Mouse (Mus musculus) brain, adult 2 months (tissue): ENCODE data around the gene Sf3b2.

Experiments
- DNase-seq: peaks from one replicate; pipeline ENCODE4 v3.0.0; 2011; ENCODE audit warnings: low read depth, low spot score

Sf3b2 gene

DNA sequence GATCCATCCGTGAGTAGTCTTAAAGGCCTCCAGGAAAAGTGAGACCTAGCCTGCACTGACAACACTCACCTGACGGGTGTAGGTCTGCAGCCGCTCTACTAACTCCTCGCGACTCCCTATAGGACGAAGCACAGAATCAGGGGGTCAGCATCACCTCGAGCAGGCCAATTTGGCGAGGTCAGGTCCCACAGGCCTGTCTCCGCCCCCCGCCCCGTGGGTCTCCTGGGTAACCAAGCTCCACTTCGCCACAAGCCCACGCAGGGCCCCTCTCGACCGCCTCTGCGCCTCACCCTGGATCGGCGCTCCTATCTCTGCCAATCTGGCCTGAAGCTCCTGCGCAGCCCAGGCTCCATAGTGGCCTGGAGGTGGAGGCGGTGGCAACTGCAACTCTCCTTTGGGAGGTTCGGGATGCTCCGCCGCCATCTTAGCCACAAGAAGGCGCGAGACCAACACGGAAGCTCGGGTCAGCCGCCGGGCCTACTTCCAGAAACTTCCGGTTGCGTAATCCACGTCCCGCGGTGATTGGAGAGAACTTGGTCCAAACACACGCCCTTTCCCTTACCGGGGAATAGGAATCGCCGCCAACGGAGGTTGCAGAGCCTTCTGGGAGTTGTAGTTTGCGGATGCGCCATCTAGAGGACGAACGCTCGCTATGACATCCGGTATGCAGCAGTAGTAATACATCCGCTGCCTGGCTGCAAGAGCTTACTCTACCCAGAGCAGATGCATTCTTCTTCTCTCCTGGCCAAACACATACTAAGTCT, at the start of gene Sf3b2:
Sf3b2 (minus strand) TSS at position 484 of the 764 bp plus-strand sequence.
- DNase-seq, result peak; percentile 100

DNA sequence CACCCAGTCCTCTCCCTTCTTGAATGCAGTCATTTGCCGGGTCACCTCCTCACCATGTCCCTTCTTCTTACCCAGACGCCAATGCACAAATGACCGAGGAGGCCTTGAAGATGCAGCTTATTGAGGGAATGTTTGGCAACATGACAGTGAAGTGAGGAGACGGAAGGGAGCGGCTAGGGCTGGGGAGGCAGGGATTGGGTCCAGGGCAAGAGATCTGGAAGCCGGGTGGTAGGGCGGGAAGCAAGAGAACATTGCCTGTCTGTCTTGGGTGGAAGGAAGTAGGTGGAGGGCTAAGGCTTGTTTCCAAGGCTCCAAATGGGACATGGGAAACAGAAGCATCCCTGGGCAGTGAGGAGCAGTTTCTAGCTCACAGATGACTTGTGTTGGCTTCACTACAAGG, 46.1 kb upstream of the Sf3b2 start:
- no peak for DNase-seq

DNA sequence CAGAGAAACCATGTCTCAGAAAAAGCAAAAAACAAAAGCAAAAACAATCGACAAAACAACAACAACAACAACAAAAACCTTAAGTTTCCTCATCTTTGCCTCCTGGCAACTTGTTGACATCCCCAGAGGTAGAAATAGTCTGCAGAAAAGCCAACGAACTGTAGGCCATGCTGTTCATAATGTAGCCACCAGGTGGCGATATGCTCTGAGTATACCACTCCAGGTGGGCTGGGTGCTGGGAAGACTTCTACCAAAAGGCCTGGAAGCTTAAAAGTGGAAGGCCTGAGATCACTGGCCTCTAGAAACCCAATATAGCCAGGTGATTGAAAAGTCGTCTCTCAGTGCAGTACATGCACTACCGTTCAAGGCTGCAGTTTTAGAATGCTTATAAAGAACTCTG, 42.7 kb upstream of the Sf3b2 start:
- DNase-seq, result peak; percentile 89

DNA sequence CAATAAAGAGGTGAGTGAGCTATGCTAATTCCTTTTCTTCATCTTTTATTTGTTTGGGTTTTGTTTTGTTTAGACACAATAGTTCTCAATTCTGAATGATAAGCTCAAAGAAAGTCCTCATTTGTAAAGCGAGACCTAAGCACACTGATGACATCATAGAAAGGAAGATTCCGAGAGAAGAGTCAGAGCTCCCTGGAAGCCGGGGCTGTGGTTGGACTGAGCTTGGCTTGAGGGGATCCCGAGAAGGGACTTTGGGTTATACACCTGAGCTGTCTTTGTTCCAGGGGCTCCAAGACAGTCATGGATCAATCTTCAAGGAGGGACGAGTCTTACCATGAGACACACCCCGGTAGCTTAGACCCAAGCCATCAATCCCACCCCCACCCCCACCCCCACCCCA, 40.2 kb upstream of the Sf3b2 start, which contains the start of gene Catsper1:
Catsper1 (plus strand) TSS at position 301 of the 400 bp plus-strand sequence.
- no peak for DNase-seq

DNA sequence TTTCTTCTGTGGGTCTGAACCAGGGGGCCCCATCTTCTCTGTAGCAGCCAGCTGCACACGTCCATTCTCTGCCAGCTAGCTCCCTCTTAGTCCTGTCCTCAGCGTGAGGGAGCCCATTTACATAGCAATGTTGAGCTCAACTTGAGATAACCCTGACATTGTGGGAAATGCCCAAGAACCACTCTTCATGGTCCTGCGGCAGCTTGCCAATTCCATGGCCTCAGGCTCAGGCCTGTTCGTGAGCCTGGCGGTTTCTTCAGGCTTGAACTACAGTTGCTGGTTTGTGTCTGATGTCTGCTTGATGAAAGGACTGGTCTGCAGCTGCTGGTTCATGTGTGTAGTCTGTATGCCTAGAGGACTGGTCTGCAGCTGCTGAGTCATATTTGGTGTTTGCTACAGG, 39.5 kb upstream of the Sf3b2 start:
- DNase-seq, result no peak

DNA sequence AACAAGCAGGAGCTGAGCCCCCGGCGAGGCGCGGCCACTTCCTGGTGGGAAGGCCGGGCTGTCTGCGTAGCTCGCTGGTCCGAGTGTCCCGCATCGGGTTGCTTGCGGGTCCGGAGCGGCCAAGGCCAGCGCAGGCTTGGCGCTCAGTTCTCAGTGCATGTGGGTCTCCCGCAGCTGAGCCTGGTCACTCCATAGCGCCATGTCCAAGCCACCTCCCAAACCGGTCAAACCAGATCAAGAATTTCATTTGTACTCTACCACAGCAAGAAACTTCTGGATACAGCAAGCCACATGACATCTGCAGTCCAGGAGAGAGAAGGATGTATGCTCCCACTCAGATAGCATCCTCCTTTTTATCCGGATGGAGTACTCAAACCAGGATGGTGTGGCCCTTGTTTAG, 32.7 kb upstream of the Sf3b2 start:
- DNase-seq, result no peak

DNA sequence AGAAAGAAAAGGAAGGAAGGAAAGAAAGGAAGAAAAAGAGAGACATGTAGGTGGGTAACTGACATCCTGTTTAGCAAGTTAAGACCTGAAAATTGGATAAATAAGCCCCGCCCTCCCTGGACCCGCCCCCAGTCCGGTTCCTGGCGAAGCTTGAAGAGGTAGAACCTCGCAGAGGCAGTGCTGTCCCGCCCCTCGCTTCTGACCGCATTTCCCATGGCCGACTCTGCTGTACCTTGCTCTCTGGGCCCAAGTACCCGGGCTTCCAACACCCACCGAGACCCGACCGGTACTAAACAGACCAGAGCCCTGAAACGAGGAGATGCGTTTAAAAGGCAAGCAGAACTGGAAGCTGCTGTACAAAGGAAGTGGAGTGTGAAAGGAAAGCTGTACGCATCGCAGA, 28.5 kb upstream of the Sf3b2 start:
- DNase-seq, result no peak

DNA sequence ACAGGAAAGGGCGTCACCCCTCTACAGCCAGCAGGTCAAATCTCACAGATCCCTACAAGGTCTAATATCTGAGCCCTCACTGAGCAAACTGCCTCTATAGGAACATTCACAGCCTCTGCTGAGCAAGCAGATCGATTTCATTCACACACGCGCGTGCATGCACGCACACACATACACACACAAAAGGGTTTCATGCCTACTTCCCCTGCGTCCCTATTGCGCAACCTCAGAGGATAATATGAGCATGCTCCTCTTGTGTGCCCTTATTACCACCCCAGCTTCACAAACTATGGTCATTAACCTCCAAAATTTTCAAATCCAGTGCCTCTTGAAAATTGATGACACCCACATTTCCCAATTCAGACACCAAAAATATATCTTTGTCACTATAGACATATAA, 17.9 kb upstream of the Sf3b2 start:
- DNase-seq, result no peak

DNA sequence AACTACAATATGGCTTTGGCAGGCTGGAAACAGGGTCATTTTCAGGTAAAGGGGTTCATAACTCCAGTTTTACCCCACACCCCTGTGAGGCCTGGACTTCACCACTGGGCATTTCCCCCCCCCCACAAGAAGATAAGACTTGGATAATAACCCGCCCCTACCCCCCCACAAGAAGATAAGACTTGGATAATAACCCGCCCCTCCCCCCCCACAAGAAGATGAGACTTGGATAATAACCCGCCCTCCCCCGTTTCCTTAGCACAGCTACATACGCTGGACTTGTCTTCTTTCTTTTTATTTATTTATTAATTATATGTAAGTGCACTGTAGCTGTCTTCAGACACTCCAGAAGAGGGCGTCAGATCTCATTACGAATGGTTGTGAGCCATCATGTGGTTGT, 13.8 kb upstream of the Sf3b2 start:
- no peak for DNase-seq

DNA sequence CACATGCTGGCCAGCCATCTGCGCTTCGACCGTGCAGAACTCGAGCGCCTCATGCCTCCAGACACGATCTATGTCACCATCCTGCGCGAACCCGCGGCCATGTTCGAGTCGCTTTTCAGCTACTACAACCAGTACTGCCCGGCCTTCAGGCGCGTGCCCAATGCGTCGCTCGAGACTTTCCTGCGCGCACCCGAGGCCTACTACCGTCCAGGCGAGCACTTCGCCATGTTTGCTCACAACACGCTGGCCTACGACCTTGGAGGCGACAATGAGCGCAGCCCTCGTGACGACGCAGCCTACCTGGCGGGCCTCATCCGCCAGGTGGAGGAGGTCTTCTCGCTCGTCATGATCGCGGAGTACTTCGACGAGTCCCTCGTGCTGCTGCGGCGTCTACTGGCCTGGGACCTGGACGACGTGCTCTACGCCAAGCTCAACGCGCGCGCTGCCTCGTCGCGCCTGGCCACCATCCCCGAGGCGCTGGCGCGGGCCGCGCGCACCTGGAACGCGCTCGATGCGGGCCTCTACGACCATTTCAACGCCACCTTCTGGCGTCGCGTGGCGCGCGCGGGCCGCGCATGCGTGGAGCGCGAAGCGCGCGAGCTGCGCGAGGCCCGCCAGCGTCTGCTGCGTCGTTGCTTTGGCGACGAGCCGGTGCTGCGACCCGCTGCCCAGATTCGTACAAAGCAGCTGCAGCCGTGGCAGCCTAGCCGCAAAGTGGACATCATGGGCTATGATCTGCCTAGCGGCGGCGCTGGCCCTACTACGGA, 11.9 kb upstream of the Sf3b2 start:
- no peak for DNase-seq

DNA sequence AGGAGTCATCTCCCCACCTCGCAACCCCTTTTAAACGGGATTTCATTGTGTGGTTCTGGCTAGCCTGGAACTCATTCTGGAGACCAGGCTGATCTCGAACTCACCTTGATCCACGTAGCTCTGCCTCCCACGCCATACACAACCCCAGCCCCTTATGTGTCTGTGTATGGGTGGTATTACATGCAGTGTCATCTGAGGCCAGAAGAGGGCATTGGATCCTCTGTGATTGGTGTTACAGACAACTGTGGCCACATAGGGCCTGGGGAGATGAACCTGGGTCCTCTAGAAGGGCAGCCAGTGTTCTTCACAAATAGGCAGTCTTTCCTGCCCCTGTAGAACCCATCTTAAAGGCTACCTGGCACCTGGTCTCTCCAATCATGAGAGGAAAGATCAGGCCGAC, 11.0 kb upstream of the Sf3b2 start:
- no peak for DNase-seq

DNA sequence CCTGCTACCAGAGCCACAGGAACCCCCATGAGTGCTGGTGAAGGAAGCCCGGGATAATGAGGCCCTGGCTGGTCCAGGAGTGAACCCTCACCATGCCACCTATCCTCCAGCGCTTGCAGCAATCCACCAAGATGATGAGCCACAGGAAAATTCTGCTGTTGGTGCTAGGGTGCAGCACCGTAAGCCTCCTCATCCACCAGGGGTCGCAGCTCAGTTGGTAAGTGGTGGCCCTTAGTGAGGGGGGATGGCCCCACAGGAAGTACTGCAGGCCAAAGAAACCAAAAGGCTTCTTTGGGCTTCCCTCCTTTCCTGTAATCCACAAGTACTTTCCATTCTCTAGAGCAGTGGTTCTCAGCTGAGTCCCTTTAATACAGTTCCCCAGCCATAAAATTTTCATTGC, 7.2 kb upstream of the Sf3b2 start:
- peak; percentile 66 for DNase-seq

DNA sequence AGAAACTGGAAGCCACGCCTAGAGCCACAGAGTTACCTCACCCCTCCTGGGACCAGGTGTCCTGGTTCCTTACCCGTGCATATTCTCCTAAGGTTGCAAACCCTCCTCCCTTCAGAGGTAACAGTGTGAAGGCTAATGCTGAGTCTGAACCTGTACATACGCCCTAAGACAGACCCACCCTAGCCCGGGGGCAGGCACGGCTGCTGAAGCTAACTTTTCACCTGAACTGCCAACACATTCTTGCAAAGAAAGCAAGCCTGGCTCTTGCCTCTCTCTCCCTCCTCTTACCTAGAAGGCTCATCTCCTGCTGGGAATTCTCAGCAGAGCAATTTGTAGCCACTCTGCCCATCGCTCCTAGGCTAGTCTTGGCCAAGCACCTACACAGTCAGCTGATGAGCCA, 5.3 kb upstream of the Sf3b2 start:
- DNase-seq, result no peak

DNA sequence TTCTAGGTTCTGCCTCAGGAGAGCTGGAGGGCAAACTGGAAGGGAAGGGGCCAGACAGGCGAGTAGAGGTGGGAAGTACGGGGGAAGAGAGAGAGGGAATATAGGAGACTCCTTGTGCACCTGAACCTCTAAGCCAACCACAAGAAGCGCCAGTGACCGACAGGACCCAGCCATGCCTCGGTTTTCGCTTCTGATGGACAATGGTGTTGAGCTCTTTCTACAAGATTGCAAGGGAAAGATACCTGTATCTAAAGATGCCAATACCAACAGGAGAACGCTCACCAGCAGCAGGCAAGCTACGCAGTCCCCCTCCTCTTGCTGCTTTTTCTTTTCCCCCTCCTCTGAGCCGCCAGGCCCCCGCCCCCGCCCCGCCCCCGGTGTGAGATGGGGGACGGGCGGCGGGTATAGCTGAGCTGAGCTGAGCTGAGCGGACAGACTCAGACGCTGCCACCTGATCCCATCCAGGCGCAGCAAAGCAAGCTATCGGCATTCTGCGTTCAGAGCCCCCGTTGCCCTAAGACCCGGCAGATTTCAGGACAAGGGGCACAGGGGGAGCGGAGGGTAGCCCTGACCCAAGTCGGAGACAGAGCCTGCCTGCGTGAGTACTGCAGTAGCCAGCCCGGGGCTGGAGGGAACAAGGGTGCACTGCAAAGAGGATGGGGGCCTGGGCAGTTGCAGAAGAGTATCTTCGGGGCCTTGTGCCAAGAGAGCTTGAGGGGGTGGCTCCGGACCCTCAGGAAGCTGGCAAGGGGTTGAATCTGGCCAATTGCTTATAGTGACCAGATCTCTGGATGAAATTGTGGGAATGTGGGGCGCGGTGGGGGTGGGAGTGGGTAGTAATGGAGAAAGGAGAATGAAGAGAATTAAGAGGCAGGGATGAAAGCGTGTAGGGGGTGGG, 2.9 kb upstream of the Sf3b2 start, which contains the start of gene Gal3st3:
Gal3st3 (plus strand) TSS at position 429 of the 898 bp plus-strand sequence.
- DNase-seq, result peak; percentile 73

DNA sequence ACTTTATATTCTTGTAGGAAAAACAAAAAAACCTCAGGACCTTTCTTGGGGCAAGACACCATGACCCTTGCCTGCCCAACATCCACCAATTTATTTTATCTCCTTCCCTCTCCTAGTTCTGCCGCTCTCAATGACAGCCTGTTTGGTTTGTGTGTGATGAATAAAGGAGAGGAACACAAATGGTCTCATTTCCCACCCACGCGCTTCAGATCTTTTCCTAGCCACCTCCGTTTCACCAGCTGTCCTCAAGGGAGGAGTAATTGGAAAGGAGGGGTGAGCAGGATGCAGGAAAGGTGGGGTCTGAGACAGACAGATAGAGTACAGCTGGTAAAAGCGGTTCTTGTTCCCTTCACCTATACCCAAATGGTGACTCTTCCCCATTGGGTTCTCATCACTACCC, 1.4 kb upstream of the Sf3b2 start:
- DNase-seq, result peak; percentile 89

DNA sequence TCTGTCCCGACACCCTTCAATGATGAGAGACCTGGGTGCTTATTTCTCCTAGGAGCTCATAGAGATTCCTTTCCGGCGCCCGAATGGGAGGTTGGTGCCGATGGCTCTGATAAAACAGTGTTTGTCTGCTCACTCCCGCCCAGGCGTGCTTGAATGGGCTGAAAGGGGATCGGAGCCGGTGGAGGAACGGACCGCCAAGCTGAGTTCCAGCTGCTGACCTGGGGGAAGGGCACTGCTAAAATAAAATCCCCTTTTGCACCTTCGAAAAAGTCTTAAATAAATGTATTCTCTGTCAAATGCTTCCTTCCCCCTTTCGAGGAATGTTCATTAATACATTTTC, 451 bp upstream of the Sf3b2 start:
- DNase-seq, result no peak

DNA sequence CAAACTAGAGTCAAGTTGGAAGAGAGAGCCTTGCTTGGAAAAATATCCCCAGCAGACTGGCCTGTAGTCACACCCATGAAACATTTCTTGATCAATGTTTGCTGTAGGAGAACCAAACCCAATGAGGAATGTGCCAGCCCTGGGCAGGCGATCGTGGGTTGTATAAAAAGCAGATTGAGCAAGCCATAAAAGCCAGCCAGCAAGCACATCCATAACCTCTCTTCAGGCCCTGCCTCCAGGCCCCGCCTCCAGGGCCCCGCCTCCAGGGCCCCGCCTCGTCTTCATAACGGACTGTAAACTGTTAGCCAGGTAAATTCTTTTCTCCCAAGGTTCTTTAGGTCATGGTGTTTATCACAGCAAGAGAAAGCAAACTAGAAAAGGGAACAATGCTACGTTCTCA, 16.9 kb downstream of the Sf3b2 start:
- DNase-seq, result no peak

DNA sequence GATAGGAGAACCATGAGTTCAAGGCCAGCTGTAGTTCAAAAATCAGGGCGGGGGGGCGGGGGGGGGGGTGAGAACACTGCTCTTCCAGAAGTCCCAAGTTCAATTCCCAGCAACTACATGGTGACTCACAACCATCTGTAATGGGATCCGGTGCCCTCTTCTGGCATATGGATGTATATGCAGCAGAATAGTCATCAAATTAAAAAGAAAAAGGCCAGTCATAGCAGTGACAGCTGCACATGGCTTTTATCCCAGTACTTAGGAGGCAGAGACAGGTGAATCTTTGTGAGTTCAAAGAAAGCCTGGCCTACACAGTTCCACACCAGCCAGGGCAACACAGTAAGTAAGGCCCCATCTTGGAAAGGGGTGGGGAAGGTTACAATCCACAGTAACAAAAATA, 18.1 kb downstream of the Sf3b2 start:
- DNase-seq, result no peak

DNA sequence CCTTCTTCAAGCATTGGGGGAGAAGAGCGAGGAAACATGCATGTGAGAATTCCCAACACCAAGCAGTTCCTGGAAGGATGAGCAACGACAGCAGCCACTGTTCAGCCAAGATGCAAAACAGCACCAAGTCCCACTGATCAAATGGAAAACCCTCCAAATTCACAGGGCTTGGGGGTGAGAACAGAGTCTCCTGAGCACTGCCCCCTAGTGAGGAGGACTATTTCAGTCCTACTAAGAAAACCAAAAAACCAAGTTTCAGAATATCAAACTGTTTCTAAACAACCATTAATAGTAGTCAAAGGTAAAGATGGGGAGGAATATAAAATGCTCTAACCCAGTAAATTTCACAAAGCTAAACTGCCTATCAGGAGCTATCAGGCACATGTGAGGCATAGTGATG, 18.7 kb downstream of the Sf3b2 start:
- no peak for DNase-seq

DNA sequence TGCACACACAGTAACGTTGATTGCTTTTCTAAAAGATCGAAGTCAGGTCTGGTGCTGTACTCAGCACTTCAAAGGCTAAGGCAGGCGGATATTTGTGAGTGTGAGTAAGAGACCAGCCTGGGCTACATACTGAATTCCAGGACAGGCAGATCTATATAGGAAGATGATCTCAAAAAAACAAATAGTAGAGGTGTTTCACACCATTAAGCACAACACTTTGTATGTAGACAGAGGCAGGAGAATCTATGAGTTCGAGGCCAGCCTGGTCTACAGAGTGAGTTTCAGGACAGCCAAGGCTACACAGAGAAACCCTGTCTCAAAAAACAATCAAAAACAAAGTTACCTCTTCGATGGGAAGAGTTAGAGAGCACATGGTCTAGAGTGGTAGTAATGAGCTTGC, 19.5 kb downstream of the Sf3b2 start:
- no peak for DNase-seq

DNA sequence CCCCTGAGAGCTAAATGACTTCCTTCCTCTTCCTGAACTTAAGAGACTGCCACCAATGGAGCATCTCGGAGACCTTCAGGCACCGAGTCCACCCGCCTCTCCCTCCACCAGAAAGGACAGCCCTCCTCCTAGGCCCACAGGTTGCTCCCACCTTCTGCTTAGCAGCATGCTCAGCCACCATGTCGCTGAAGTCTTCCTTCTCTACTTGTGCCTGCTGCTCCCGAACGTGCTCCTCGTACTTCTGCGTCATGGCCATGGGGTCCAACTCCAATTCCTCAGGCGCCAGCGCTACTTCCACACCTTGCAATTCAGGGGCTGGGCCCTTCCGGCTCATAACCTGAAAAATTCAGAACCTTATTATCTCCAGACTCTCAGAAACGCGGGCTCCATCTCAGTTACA, 20.6 kb downstream of the Sf3b2 start:
- DNase-seq, result no peak

DNA sequence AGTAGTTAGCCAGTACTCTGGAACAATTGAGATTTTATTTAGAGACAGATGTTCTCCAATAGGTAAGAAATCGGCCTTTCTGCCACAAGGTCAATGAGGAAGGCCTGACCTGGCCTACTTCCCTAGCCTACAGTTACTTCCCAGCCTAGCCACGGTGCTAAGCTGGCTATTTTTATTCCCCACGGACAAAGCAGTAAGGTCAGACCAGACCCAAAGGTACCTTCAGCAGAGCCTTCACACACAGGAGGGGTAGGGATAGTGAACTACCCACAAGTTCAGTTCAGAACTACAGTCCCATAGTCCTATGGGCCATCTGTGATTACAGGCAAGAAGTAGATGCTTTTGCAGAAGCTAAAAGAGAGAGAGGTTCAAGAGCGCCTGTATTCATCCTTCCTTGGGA, 21.3 kb downstream of the Sf3b2 start:
- DNase-seq, result no peak
